Mouse (Mus musculus) liver, embryonic 14.5 days (tissue): ENCODE results near the gene Hoxb8. TPM values are rescaled to one million over a fixed set of nuclear protein-coding genes. Genes with fewer than 3 reads are reported as not detected.

Experiments
- ATAC-seq: fragments of 200-750 bp; cut with Nextera tagmentation; 2 replicates; pipeline ENCODE4 v1.8.0; 2017; ENCODE audit warnings: moderate number of reproducible peaks, mild to moderate bottlenecking, moderate library complexity; ENCODE audit not compliant: insufficient read depth
- DNase-seq, 3 experiments: peaks; one replicate each; pipeline ENCODE4 v3.0.0-alpha.2; 2012 to 2013; ENCODE audit warnings: low read depth in 3 of 3, low spot score in 3 of 3
- H3K27ac ChIP-seq: fragments of 300-500 bp; sonication (generic); 2 replicates; pipeline ENCODE4 v1.5.1; 2014; ENCODE audit warnings: moderate library complexity, mild to moderate bottlenecking, control low read depth, inconsistent platforms
- H3K27me3 ChIP-seq: fragments of 300-500 bp; sonication (generic); 2 replicates; pipeline ENCODE4 v1.6.1; 2014; ENCODE audit warnings: mild to moderate bottlenecking, low read length, moderate library complexity; ENCODE audit not compliant: control insufficient read depth, insufficient read depth
- H3K36me3 ChIP-seq: fragments of 300-500 bp; sonication (generic); replicated peaks from 2 replicates; pipeline ENCODE4 v1.6.1; 2014; ENCODE audit warnings: low read depth; ENCODE audit not compliant: control insufficient read depth, insufficient read depth
- H3K4me1 ChIP-seq, 2 experiments: fragments of 200-500 bp in 1 of 2; fragments of 300-500 bp in 1 of 2; sonication (generic) in 1 of 2; replicated peaks; 2 replicates each; pipeline ENCODE4 v1.6.1; 2012 to 2014; ENCODE audit warnings: antibody characterized with exemption in 1 of 2, inconsistent platforms in 1 of 2, low read length in 1 of 2; ENCODE audit not compliant: control insufficient read depth in 2 of 2, insufficient read depth in 2 of 2
- H3K4me2 ChIP-seq: fragments of 300-500 bp; sonication (generic); 2 replicates; pipeline ENCODE4 v1.6.1; 2014; ENCODE audit warnings: low read depth, mild to moderate bottlenecking, control low read depth, moderate library complexity
- H3K4me3 ChIP-seq, 2 experiments: fragments of 200-500 bp in 1 of 2; fragments of 300-500 bp in 1 of 2; sonication (generic) in 1 of 2; 2 replicates each; pipeline ENCODE4 v1.5.1; 2012 to 2014; ENCODE audit warnings: low read depth in 2 of 2, low read length in 2 of 2, mild to moderate bottlenecking in 2 of 2, control low read depth in 1 of 2, inconsistent platforms in 1 of 2, moderate library complexity in 1 of 2; ENCODE audit not compliant: insufficient read depth in 1 of 2
- H3K9ac ChIP-seq: fragments of 300-500 bp; sonication (generic); replicated peaks from 2 replicates; pipeline ENCODE4 v1.6.1; 2014; ENCODE audit warnings: mild to moderate bottlenecking, control low read depth, moderate library complexity
- H3K9me3 ChIP-seq: fragments of 300-500 bp; sonication (generic); 2 replicates; pipeline ENCODE4 v1.6.1; 2016; ENCODE audit warnings: low read length, mixed read lengths; ENCODE audit not compliant: control insufficient read depth
- CTCF ChIP-seq: IDR thresholded peaks from 2 replicates; pipeline ENCODE4 v1.5.1; 2016; ENCODE audit warnings: antibody characterized with exemption, low read depth, control low read depth
- EP300 ChIP-seq: IDR thresholded peaks from 2 replicates; pipeline ENCODE4 v1.6.1; 2016; ENCODE audit warnings: antibody characterized with exemption, low read depth
- WGBS: fragments of 180-500 bp; shearing (Covaris S2); extraction: QIAGEN DNeasy Blood & Tissue Kit; methylation state at CpG from one replicate; pipeline ENCODE4 v1.1.7; 2014; ENCODE audit not compliant: insufficient replicate concordance; 5-methylcytosine and 5-hydroxymethylcytosine counted together
- polyA plus RNA-seq, 2 experiments: library from polyadenylated mRNA; depleted of rRNA in 1 of 2; stranded (reverse) in 1 of 2; unstranded in 1 of 2; fragments of >200 nt; fragmentation: Nextera tagmentation in 1 of 2; extraction: Ambion mirVana in 1 of 2; gene quantifications; 2 replicates each; pipeline versions ENCODE4 v1.2.1 to v1.2.3; 2012 to 2014

Gene Hoxb8
- polyA plus RNA-seq (2012; rRNA removed): 0.03 and 0.05 TPM in 2 replicates
- not detected in 2 replicates for polyA plus RNA-seq (2014; fragmentation: Nextera tagmentation; extraction: Ambion mirVana)

DNA sequence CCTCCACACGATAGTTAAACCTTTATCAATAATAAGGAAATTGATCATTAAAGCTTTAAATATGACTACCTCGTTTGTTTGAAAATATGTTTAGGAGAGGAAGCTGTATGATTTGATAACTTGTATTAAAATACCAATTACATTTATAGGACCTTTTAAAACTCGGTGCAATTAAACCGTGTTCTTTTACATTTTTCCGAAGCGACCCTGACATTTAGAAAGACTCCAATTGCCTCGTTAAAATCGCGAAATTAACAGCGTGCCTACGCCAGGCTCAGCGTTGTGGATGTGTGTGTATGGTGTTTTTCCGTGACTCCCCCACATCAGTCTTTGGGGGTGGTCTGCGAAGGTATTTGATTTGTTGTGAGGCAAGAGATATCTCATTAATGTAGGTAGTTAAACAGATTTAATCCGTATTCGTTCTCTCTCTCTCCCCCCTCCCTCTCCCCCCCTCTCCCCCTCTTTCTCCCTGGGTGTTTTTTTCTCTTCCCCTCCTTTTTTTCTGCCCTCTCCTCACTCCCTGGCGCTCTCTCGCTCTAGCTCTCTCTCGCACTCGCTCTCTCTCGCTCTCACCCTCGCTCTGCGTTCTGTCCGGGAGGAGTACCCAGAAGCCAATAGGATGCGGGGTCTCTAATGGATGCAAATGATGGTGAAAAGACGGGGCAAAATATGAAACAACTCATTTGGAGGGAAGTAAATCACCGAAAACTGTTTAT lies at the start of gene Hoxb8:
Hoxb8 (plus strand) TSS at position 51 of the 716 bp plus-strand sequence.
- TF ChIP-seq CTCF (no peak), EP300 (no peak)
- no peaks in the 10 kb centered on the region for H3K36me3 ChIP-seq
- H3K27ac ChIP-seq: no peak within 1 kb of the TSS
- no peak within 1 kb of the TSS for H3K9ac ChIP-seq
- H3K4me3 ChIP-seq: no peak within 1 kb of the TSS
- ATAC-seq (no peak), DNase-seq (no peak)
- no peak within 1 kb of the TSS for H3K4me2 ChIP-seq
- H3K4me1 ChIP-seq: no peaks in the 10 kb centered on the region
- no peaks in the 10 kb centered on the region for H3K9me3 ChIP-seq
- peaks cover 100% of the 10 kb centered on the region for H3K27me3 ChIP-seq
- 2% methylated on average over 27 of the region's 27 CpGs for WGBS

DNA sequence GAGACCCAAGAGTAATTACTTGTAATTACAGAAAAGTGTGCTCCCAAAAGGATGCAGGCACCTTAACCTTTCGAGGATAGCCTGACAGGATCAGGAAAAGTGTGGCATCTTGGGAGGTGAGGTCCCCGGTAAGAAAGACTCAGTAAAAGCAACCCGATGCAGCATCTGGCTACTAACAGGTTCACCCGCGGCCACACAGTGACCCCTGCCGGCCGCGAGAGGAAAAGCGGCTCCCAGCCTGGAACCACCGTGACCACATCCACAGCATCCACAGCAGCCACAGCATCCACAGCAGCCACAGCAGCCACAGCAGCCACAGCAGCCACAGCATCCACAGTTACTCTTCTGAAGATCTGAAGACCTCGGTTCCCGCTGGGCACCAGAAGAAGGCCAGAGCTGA lies 46.8 kb upstream of the Hoxb8 start:
- TF ChIP-seq EP300: no peak
- peak; percentile 88 for TF ChIP-seq CTCF
- DNase-seq (no peak), ATAC-seq (no peak)
- no peaks in the 10 kb centered on the region for H3K4me1 ChIP-seq
- no peaks in the 10 kb centered on the region for H3K27me3 ChIP-seq
- no peaks in the 10 kb centered on the region for H3K9me3 ChIP-seq
- no peak overlapping the region for H3K4me3 ChIP-seq
- H3K9ac ChIP-seq: no peak overlapping the region
- no peak overlapping the region for H3K27ac ChIP-seq
- WGBS: under 1% methylated on average over 12 of the region's 12 CpGs
- no peaks in the 10 kb centered on the region for H3K36me3 ChIP-seq
- no peak overlapping the region for H3K4me2 ChIP-seq

DNA sequence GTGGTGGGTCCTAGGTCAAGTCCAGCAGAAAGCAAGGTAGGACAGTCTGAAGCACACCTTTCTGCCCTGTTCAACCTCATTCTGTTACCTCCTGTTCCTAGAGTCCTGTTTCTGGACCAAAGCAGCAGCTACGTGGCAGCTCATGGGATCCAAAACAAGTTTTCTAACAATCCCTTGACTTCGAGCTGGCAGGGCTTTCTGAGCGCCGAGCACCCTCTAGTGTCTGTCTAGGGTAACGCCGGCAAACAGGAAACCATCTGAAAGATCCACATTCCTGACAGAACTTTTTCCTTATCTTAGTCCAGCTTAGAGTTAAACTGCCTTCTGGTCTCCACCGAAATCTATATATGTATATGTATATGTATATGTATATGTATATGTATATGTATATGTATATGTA lies 41.5 kb upstream of the Hoxb8 start:
- Histone ChIP-seq H3K36me3 (no peaks in the 10 kb centered on the region), H3K4me3 (no peak overlapping the region), H3K9me3 (no peaks in the 10 kb centered on the region), H3K9ac (no peak overlapping the region), H3K27me3 (no peaks in the 10 kb centered on the region), H3K4me2 (no peak overlapping the region), H3K4me1 (no peaks in the 10 kb centered on the region), H3K27ac (no peak overlapping the region)
- 2% methylated on average over 7 of the region's 7 CpGs for WGBS
- no peak for ATAC-seq
- peak in 1 of 3 experiments; percentile 1 for DNase-seq
- peak; percentile 68 for TF ChIP-seq CTCF
- no peak for TF ChIP-seq EP300

DNA sequence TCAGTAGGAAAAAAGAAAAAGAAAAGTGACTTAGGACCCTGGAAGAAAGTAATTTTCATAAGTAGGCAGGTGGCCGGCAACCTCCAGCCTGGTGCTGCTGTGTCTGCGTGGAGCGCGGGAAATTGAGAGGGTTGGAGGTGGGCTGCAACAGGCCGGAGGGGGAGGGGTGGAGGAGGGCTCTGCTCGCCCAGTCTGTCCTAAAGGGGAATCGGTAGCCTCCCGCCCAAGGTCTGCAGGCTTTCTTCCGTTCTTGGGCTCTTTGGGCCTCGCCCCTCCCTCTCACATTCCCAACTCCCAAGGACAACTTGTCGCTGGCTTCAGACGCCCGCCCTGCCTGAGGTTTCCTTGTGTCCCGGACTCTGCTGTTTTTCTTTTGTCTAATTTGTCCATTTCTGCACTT lies 30.8 kb upstream of the Hoxb8 start:
- H3K27me3 ChIP-seq: peaks cover 65% of the 10 kb centered on the region
- DNase-seq (no peak), ATAC-seq (no peak)
- no peaks in the 10 kb centered on the region for H3K36me3 ChIP-seq
- no peaks in the 10 kb centered on the region for H3K4me1 ChIP-seq
- WGBS: 2% methylated on average over 12 of the region's 14 CpGs
- no peak overlapping the region for H3K4me3 ChIP-seq
- no peaks in the 10 kb centered on the region for H3K9me3 ChIP-seq
- H3K4me2 ChIP-seq: no peak overlapping the region
- H3K9ac ChIP-seq: no peak overlapping the region
- H3K27ac ChIP-seq: no peak overlapping the region
- TF ChIP-seq CTCF (no peak), EP300 (no peak)

DNA sequence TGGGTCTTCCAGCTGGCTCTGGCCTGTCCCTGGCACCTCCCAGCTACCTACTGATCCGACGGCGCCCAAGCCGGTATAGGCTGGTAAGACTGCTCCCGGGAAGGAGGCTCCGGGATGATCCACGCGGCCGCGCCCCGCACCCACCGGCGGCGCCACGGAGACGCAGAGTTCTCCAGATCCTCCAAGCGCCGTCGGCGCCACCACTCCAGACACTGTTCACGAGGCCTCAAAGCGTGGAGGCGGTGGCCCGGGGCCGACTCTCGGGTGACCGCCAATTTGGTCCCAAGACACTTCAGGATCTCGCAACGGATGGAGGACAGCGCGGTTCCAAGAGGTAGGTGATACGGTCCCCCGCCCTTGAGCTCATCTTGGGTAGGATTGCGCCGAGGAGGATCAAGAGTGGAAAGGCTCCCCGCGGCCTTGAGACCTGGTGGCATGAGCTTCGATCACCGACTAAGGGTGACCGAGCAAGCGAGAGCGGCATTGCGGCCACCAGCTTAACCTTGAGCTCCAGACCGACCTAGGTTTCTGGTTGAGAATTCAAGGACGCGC lies 30.1 kb upstream of the Hoxb8 start:
- ATAC-seq: no peak
- H3K4me3 ChIP-seq: no peak overlapping the region
- no peak overlapping the region for H3K9ac ChIP-seq
- TF ChIP-seq EP300: no peak
- no peak for TF ChIP-seq CTCF
- no peaks in the 10 kb centered on the region for H3K4me1 ChIP-seq
- no peak for DNase-seq
- no peaks in the 10 kb centered on the region for H3K9me3 ChIP-seq
- H3K36me3 ChIP-seq: no peaks in the 10 kb centered on the region
- H3K27me3 ChIP-seq: peaks cover 71% of the 10 kb centered on the region
- 2% methylated on average over 46 of the region's 46 CpGs for WGBS
- no peak overlapping the region for H3K4me2 ChIP-seq
- no peak overlapping the region for H3K27ac ChIP-seq
